Mouse (Mus musculus) stomach, postnatal 0 days (tissue): Measurements from ENCODE around the gene Stx11.

Experiments
- CTCF ChIP-seq: IDR thresholded peaks from 2 replicates; pipeline ENCODE4 v1.5.1; 2016; ENCODE audit warnings: antibody characterized with exemption, low read depth, mild to moderate bottlenecking, moderate library complexity
- EP300 ChIP-seq: optimal IDR thresholded peaks from 2 replicates; pipeline ENCODE3; 2016; ENCODE audit warnings: antibody characterized with exemption

- TF ChIP-seq CTCF (no peak), EP300 (no peak)
These were observed 60.5 kb downstream of the Stx11 start for GRCm38 (mm10) chr10:12903440-12904139.
